Mouse (Mus musculus): Measurements from ENCODE around the gene Gm27021.

The Gm27021 gene

DNA sequence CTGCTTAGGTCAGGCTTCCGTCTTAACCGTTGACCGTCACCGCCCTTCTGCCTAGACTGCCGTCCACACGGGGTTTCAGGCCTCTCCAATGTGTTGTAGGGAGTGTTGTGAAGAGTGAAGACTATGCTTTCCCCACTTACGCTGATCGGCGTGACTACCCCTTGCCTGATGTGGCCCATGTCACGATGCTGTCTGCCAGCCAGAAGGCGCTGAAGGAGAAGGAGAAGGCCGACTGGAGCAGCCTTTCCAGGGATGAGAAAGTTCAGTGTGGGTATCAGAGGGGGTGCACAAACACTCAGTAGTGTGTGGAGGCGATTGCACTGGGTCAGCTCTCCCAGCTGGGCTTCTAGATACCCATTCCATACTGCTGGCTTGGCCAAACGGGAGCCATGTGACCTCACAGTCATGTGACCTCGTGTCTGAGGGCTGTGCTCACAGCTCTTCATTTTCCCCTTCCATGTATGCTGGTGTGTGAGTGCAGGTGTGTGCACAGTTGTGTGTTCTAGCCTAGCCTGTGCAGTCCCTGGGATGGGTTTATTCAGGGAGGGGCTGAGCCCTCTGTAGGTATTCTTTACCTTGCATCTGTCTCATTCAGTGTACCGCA lies 4.8 kb upstream of the Gm27021 start:
- no peak for TF ChIP-seq GATA4 (IDR thresholded peaks at IDR 0.05; ENCODE audit: insufficient replicate concordance, low read length)

DNA sequence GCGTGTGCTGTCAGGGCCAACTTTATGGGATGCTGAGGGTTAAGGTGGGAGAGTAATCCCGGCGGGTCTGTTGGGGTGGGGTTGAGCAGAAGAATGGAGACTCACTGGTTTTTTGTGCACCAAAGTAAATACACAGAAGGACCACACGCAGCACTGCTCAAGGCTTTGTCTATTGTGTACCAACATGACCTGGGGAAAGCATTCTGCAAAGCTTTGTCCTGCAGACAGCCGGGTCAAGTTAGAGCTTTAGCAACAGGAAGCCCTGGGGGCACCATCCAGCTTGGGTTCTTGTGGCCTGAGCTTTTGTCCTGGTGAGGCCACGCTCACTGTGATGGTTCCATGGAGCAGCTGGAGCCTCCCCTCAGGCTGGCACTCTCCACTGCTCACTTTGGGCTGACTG lies 3.9 kb upstream of the Gm27021 start:
- TF ChIP-seq GATA4 (IDR thresholded peaks at IDR 0.05; ENCODE audit: insufficient replicate concordance, low read length), result no peak

DNA sequence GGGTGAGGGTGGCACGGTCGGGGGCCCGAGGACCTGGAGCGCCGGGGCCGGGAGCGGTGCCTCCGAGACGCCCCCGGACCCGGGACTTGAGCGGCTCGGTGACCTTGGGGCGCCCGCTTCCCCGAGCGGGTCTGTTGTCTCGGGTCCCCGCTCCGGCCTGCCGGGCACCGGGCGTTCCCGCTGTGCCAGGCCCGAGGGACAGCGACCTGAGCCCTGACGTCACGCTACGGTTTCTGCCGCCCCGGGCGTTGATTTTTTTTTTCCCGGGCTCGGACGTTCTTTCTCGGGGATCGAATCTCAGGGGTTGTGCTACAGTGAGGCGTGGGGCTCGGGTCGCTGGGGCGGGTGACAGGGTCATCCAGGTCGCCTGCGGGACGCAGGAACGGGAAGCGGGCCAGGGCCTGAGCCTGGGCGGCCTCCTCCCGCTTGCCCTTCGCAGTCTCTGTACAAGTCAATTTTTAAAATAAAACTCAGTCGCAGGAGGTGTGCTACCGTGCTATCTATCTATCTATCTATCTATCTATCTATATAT lies 561 bp upstream of the Gm27021 start, which contains the start of gene Emc8:
TSS of gene Emc8 (minus strand) at position 200 of the 532 bp plus-strand sequence.
- no peak for TF ChIP-seq GATA4 (IDR thresholded peaks at IDR 0.05; ENCODE audit: insufficient replicate concordance, low read length)

DNA sequence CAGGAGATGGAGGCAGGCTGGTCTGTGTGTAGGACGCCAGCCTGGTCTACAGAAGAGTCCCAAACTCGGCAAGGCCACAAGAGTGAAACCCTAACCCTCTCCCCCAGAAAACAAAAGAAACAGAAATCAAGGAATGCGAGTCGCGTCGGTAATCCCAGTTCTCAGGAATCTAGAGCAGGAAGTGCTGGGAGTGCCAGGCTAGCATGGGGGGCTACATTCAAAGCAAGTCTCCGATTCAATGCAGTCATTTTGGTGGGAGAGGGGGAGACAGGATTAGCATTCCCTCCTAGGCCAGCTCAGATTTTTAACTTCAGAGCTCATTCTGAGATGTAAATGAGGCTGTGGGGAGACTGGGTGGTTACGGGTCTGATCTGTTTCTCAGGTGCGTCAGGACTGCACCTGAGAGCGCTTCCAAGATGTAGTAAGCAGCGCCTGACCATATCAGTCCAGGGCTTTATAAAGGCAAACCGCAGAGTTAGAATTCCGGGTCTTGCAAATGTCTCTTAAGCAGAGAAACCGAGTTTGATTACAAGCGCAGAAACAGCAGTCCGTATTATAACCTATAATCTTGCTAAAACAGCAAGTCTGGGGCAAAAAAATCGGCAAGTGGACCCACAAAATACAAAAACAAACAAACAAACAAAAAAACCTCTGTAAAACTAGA lies 940 bp downstream of the Gm27021 start:
- TF ChIP-seq GATA4 (IDR thresholded peaks at IDR 0.05; ENCODE audit: insufficient replicate concordance, low read length), result no peak

DNA sequence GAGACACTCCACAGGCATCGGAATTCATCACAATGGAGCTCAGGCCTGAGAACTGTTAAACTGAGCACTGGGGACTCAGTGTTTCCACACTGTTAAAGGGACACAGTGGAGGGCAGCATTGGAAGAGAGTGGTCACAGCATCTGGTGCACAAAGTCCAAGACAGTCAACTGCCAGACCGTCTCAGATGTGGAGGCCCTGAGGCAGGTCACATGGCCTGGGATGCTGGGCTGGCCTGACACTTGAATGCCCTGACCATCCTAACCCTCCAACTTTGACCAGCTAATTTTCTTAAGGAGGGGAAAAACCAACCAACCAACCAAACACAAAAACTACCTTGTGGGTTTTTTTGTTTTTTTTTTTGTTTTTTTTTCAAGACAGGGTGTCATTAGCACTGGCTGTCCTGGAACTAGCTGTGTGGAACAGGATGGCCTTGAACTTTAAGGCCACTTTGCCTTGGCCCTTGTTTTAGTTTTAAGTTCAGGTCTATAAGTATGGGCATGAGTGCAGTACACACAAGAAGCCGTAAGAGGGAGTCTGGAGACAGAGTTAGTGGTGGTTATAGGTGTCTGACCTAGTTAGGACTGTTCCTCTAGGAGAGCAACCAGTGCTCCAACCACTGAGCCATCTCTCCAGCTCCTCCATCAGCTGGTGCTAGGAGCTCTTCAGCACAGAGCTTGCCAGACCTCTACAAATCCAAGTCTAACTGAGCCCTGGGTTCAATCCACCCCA lies 2.0 kb downstream of the Gm27021 start:
- TF ChIP-seq GATA4 (IDR thresholded peaks at IDR 0.05; ENCODE audit: insufficient replicate concordance, low read length), result no peak

DNA sequence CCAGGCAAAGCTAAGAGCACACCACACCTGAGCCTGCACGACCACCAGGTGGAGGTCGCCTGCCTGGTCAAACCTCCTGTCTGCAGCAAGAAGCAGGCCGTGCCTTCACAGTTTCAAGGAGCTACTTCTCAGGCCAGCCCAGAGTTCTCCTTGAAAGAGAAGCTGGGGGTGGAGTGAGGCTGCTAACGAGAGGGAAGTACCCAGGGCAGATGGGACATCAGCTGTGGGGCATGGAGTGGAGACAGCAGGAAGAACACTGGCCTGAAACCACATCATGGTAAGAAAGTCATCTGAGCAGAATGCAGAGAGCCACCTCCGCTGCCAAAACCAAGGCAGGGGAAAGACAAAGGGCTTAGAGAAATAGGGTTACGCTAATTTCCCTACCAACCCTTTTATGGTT lies 3.3 kb downstream of the Gm27021 start:
- TF ChIP-seq GATA4 (IDR thresholded peaks at IDR 0.05; ENCODE audit: insufficient replicate concordance, low read length), result no peak

DNA sequence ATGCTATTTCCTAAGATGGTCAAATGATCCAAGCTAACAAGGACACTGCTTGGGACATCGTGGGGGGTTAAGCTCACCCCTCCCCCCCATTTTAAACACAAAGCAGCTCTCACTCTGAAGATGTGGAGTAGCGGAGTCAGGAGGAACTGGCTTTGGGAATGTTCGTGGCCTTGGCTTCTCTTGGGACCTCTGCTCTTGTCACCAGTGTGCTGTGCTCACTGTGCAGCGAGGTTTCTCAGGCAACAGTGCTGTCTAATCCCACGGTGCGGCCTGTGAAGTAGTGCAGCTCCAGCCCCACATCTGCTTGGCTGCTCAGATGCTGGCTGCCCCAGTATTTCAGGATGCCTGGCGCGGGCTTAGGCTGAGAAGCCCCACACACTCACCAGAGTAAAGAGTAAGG lies 10.5 kb downstream of the Gm27021 start:
- TF ChIP-seq GATA4 (IDR thresholded peaks at IDR 0.05; ENCODE audit: insufficient replicate concordance, low read length), result no peak

DNA sequence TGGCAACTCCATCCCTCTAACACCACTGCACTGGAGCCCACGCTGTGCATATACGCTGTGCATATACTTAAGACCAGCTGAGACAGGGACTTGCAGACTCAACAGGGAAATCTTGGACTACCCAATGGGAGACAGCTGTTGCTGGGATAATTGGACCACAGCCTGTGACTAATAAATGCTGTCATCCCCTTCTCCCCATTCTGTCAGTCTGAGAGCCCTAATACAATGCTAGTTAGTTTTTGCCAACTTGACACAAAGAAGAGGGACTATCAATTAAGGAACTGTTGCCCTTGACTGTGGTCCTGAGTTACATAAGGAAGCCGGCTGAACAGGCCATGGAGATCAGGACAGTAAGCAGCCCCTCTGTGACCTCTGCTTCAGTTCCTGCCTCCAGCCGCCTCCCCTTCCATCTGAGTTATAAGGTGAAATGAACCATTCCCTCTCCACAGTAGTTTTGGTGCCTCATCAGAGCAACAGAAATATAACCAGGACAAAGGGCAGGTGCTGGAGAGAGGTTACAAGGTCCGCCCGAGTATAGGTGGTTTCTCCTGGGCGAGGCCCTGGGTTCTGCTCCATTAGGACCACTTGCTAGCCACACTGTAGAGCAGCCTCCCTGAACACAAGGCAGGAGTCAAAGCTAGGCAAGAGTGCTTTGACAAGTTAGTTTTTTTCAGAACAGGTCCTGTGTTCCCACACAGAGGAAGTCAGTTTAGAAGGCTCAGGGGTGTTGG lies 11.4 kb downstream of the Gm27021 start:
- no peak for TF ChIP-seq GATA4 (IDR thresholded peaks at IDR 0.05; ENCODE audit: insufficient replicate concordance, low read length)

DNA sequence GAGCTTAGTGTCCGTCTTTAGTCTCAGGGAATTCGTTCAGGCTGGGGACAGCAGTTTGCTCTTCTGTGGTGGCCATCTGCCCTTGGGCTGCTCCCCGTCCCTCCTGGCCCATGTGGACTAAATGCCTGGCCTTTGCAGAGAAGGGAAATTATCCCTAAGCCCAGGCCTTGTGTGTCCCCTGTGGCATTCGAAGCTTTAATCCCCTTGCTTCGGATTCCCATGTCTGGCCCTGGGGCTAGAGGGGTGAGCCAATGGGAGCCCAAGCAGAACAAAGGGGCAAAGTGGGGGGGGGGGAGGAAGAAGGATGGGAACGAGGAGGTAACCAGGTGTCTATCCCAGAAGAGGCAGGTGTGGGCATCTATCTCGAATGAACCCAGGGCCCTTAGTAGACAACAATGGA lies 20.3 kb downstream of the Gm27021 start, which contains the start of gene 1190005I06Rik:
TSS of gene 1190005I06Rik (minus strand) at position 101 of the 400 bp plus-strand sequence.
- no peak for TF ChIP-seq GATA4 (IDR thresholded peaks at IDR 0.05; ENCODE audit: insufficient replicate concordance, low read length)

DNA sequence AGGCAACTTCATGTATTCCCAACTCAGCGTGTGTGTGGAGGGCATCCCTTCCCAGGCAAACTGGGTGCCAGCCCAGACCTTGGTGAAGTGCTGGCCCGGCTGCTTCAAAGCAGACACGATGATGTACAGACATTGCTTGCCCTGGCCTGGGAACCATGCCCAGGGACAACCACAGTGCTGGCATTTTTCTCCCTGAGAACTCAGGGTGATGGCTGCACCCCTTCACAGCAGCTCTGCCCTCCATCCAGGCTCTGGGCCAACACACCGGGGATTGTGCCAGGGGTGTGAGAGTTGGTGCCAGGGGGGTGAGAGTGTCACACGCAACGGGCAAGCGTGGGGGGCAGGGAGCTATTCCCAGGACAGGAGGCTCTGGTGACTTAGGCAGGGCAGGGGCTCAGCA lies 23.2 kb downstream of the Gm27021 start:
- TF ChIP-seq GATA4 (IDR thresholded peaks at IDR 0.05; ENCODE audit: insufficient replicate concordance, low read length), result no peak

DNA sequence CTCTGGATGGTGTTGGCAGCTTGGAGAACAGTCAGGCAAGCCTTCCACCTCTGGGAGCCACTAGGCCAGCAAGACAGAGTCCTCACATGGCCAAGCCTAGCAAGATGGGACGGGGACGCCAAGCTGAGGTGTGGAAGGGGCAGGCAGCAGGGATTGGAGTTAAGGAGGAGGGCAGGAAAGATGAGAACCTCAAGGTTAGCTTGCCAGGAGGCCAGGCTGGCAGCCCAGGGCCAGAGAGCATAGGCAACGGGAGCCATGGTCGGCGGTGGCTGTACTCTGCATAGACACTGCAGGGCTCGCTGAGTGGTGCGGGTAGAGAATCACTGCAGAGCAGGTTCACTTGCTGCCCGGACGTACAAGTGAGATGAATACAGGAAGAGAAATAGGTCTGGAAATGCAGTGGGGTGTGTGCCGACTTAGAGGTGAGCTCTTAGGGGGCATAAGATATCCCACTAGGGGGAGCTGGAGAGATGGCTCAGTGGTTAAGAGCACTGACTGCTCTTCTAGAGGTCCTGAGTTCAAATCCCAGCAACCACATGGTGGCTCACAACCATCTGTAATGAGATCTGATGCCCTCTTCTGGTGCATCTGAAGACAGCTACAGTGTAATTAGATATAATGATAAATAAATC lies 25.7 kb downstream of the Gm27021 start:
- no peak for TF ChIP-seq GATA4 (IDR thresholded peaks at IDR 0.05; ENCODE audit: insufficient replicate concordance, low read length)

DNA sequence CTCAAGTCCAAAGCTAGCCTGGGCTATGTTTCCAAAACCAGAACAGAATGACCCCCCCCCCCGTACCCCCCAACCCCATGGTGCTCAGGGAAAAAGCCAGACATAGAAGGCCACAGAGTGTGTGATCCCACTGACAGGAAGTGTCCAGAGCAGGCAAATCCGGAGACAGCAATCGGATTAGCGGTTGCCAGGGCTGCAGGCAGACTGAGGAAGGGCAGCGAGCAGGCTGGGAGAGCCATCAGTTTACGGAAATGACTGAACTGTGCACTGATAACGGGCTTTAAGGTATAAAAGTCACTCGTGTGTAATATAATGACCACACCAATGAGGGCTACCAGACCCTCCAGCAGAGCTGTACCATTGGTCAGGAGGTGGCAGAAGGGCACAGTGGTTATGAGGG lies 26.6 kb downstream of the Gm27021 start:
- TF ChIP-seq GATA4 (IDR thresholded peaks at IDR 0.05; ENCODE audit: insufficient replicate concordance, low read length), result peak; percentile 57; the same call in 1 of the 2 replicates

DNA sequence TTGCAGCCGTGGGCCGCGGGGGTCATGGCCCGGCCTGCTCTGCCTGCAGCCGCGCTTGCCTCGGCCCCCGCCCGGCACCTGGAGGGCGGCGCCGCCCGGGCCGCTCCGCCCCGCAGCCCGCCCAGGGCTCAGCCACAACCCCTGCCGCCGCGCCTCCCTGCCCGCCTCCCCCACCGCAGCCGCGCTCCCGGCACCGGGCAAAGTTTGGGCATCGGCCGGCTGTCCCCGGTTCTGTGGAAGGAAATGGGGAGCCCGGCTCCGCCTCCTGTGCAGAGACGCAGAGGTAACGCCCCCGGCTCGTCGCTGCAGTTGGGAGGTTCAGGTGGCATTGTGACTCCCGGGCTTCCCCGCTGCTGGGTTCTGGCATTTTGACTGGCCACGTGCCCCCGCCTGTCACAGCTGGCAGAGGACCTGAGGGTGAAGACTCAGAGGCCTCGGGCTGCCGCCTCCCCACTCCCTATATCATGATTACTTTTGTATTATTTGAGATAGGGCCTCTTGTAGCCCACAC lies 33.5 kb downstream of the Gm27021 start:
- TF ChIP-seq GATA4 (IDR thresholded peaks at IDR 0.05; ENCODE audit: insufficient replicate concordance, low read length), result no peak

DNA sequence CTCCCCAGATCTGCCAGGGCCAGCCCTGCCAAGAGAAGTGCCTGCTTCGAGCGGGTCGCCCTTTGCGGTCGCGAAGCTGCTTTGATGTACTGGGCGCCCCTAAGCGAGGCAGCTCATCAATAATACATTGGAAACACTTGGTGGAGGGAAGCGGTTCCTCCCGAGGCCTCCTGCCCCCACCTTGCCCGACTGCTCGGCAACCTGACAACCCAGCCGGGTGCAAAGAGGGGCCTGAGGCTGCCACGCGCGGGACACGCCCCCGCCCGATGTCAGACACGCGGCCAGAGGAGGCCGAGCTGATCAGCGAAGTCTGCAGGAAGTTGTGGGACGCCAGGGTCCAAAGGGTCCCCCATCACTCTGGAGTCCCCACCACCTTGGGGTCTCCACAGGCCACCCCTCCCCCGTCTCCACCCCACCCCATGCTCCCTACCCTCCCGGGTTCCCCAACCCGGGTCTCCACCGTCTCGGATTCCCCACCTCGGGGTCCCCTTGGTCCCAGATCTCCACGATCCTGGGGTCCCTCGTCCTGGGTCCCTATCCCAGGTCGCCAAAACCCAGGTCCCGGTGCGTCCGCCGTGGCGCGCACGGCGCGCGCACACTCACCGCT lies 34.1 kb downstream of the Gm27021 start:
- TF ChIP-seq GATA4 (IDR thresholded peaks at IDR 0.05; ENCODE audit: insufficient replicate concordance, low read length), result no peak
